Mouse (Mus musculus) lung, embryonic 15.5 days (tissue): ENCODE results near the gene M1ap. TPM values are rescaled to one million over a fixed set of nuclear protein-coding genes. Genes with fewer than 3 reads are reported as not detected.

Experiments used
- ATAC-seq: fragments of 200-750 bp; cut with Nextera tagmentation; 2 replicates; pipeline ENCODE4 v1.8.0; 2017; ENCODE audit warnings: moderate number of reproducible peaks, borderline replicate concordance; ENCODE audit not compliant: low FRiP score, low TSS enrichment; ENCODE audit errors: extremely low read depth
- H3K27ac ChIP-seq: fragments of 300-500 bp; sonication (generic); 2 replicates; pipeline ENCODE4 v1.5.1; 2015; ENCODE audit warnings: moderate library complexity, mild to moderate bottlenecking, inconsistent platforms
- H3K27me3 ChIP-seq: fragments of 300-500 bp; sonication (generic); 2 replicates; pipeline ENCODE4 v1.6.1; 2015; ENCODE audit warnings: inconsistent platforms
- H3K36me3 ChIP-seq: fragments of 300-500 bp; sonication (generic); 2 replicates; pipeline ENCODE4 v1.6.1; 2015; ENCODE audit warnings: inconsistent platforms
- H3K4me1 ChIP-seq: fragments of 300-500 bp; sonication (generic); 2 replicates; pipeline ENCODE4 v1.6.1; 2015; ENCODE audit warnings: inconsistent platforms
- H3K4me2 ChIP-seq: fragments of 300-500 bp; sonication (generic); 2 replicates; pipeline ENCODE4 v1.6.1; 2015; ENCODE audit warnings: inconsistent platforms, mild to moderate bottlenecking, moderate library complexity
- H3K4me3 ChIP-seq: fragments of 300-500 bp; sonication (generic); 2 replicates; pipeline ENCODE4 v1.5.1; 2015; ENCODE audit warnings: mild to moderate bottlenecking, inconsistent platforms
- H3K9ac ChIP-seq: fragments of 300-500 bp; sonication (generic); 2 replicates; pipeline ENCODE4 v1.6.1; 2015; ENCODE audit warnings: inconsistent platforms
- H3K9me3 ChIP-seq: fragments of 300-500 bp; sonication (generic); 2 replicates; pipeline ENCODE4 v1.6.1; 2016; ENCODE audit warnings: inconsistent platforms
- WGBS: fragments of 180-500 bp; shearing (Covaris S2); methylation state at CpG from one replicate; pipeline ENCODE4 v1.1.7; 2015; 5-methylcytosine and 5-hydroxymethylcytosine counted together
- polyA plus RNA-seq: library from polyadenylated mRNA; unstranded; fragments of >200 nt; fragmentation: Nextera tagmentation; extraction: Ambion mirVana; gene quantifications from 2 replicates; pipeline ENCODE4 v1.2.1, GENCODE M21; 2015

Gene M1ap
- 1.9 and 2.5 TPM in 2 replicates for polyA plus RNA-seq

- Histone ChIP-seq H3K27ac (no peak within 1 kb of the TSS), H3K4me3 (no peak within 1 kb of the TSS), H3K36me3 (no peaks in the 10 kb centered on the region), H3K9ac (no peak within 1 kb of the TSS), H3K27me3 (no peaks in the 10 kb centered on the region), H3K9me3 (no peaks in the 10 kb centered on the region), H3K4me1 (no peaks in the 10 kb centered on the region), H3K4me2 (no peak within 1 kb of the TSS)
- ATAC-seq, result no peak
- WGBS, result 63% methylated on average over 14 of the region's 14 CpGs
Measured at GRCm38 (mm10) chr6:82946651-82947050, at the start of gene M1ap. Gene M1ap, plus strand, starts transcription at chr6:82946902.

- Histone ChIP-seq H3K36me3 (no peaks in the 10 kb centered on the region), H3K4me2 (no peak overlapping the region), H3K9ac (no peak overlapping the region), H3K9me3 (no peaks in the 10 kb centered on the region), H3K4me1 (peaks cover 11% of the 10 kb centered on the region; the same call in 1 of the 2 replicates), H3K4me3 (no peak overlapping the region), H3K27ac (no peak overlapping the region), H3K27me3 (no peaks in the 10 kb centered on the region)
- WGBS, result 65% methylated on average over 3 of the region's 3 CpGs
- no peak for ATAC-seq
Measured at GRCm38 (mm10) chr6:82897311-82897710, 49.4 kb upstream of the M1ap start.

GRCm38 (mm10) chr6:82898227-82898626 is 48.5 kb upstream of the M1ap start:
- no peaks in the 10 kb centered on the region for H3K27me3 ChIP-seq
- no peak overlapping the region for H3K9ac ChIP-seq
- no peak overlapping the region for H3K4me2 ChIP-seq
- no peak for ATAC-seq
- H3K27ac ChIP-seq, result no peak overlapping the region
- whole genome bisulfite sequencing, result 51% methylated on average over 4 of the region's 4 CpGs
- peaks cover 11% of the 10 kb centered on the region; the same call in 1 of the 2 replicates for H3K4me1 ChIP-seq
- no peak overlapping the region for H3K4me3 ChIP-seq
- H3K9me3 ChIP-seq, result no peaks in the 10 kb centered on the region
- H3K36me3 ChIP-seq, result no peaks in the 10 kb centered on the region

GRCm38 (mm10) chr6:82898745-82899144 is 48.0 kb upstream of the M1ap start:
- no peak overlapping the region for H3K9ac ChIP-seq
- no peak overlapping the region for H3K27ac ChIP-seq
- no peaks in the 10 kb centered on the region for H3K36me3 ChIP-seq
- peaks cover 11% of the 10 kb centered on the region; the same call in 1 of the 2 replicates for H3K4me1 ChIP-seq
- ATAC-seq, result no peak
- no peaks in the 10 kb centered on the region for H3K27me3 ChIP-seq
- H3K4me2 ChIP-seq, result no peak overlapping the region
- WGBS, result 5% methylated on average over 4 of the region's 4 CpGs
- H3K4me3 ChIP-seq, result no peak overlapping the region
- no peaks in the 10 kb centered on the region for H3K9me3 ChIP-seq

GRCm38 (mm10) chr6:82902559-82902958 is 44.1 kb upstream of the M1ap start:
- Histone ChIP-seq H3K4me1 (peaks cover 11% of the 10 kb centered on the region; the same call in 1 of the 2 replicates), H3K9me3 (no peaks in the 10 kb centered on the region), H3K4me3 (no peak overlapping the region), H3K36me3 (no peaks in the 10 kb centered on the region), H3K27ac (no peak overlapping the region), H3K9ac (no peak overlapping the region), H3K27me3 (no peaks in the 10 kb centered on the region), H3K4me2 (no peak overlapping the region)
- WGBS, result 49% methylated on average over 8 of the region's 8 CpGs
- no peak for ATAC-seq

- Histone ChIP-seq H3K36me3 (no peaks in the 10 kb centered on the region), H3K4me2 (no peak overlapping the region), H3K27ac (no peak overlapping the region), H3K4me3 (no peak overlapping the region), H3K9me3 (no peaks in the 10 kb centered on the region), H3K9ac (no peak overlapping the region), H3K27me3 (no peaks in the 10 kb centered on the region), H3K4me1 (no peaks in the 10 kb centered on the region)
- no peak for ATAC-seq
- WGBS, result 77% methylated on average over 3 of the region's 3 CpGs
Measured at GRCm38 (mm10) chr6:82906985-82907384, 39.7 kb upstream of the M1ap start.

- no peak overlapping the region for H3K27ac ChIP-seq
- no peak for ATAC-seq
- no peak overlapping the region for H3K4me2 ChIP-seq
- H3K36me3 ChIP-seq, result no peaks in the 10 kb centered on the region
- no peaks in the 10 kb centered on the region for H3K27me3 ChIP-seq
- no peak overlapping the region for H3K4me3 ChIP-seq
- WGBS, result 70% methylated on average over 8 of the region's 8 CpGs
- H3K9ac ChIP-seq, result no peak overlapping the region
- no peaks in the 10 kb centered on the region for H3K9me3 ChIP-seq
- H3K4me1 ChIP-seq, result no peaks in the 10 kb centered on the region
Measured at GRCm38 (mm10) chr6:82908034-82908433, 38.7 kb upstream of the M1ap start.

GRCm38 (mm10) chr6:82909136-82909855 is 37.4 kb upstream of the M1ap start:
- Histone ChIP-seq H3K4me1 (no peaks in the 10 kb centered on the region), H3K4me3 (no peak overlapping the region), H3K9me3 (no peaks in the 10 kb centered on the region), H3K4me2 (no peak overlapping the region), H3K27me3 (no peaks in the 10 kb centered on the region), H3K36me3 (no peaks in the 10 kb centered on the region), H3K27ac (no peak overlapping the region), H3K9ac (no peak overlapping the region)
- no peak for ATAC-seq
- 49% methylated on average over 14 of the region's 14 CpGs for WGBS

- Histone ChIP-seq H3K36me3 (no peaks in the 10 kb centered on the region), H3K9ac (no peak overlapping the region), H3K4me2 (no peak overlapping the region), H3K27me3 (no peaks in the 10 kb centered on the region), H3K4me3 (no peak overlapping the region), H3K9me3 (no peaks in the 10 kb centered on the region), H3K4me1 (no peaks in the 10 kb centered on the region), H3K27ac (no peak overlapping the region)
- WGBS, result 84% methylated on average over 5 of the region's 5 CpGs
- ATAC-seq, result no peak
Measured at GRCm38 (mm10) chr6:82911303-82911702, 35.4 kb upstream of the M1ap start.

- no peak overlapping the region for H3K9ac ChIP-seq
- H3K27me3 ChIP-seq, result no peaks in the 10 kb centered on the region
- ATAC-seq, result no peak
- H3K4me1 ChIP-seq, result no peaks in the 10 kb centered on the region
- H3K36me3 ChIP-seq, result no peaks in the 10 kb centered on the region
- whole genome bisulfite sequencing, result 71% methylated on average over 28 of the region's 28 CpGs
- no peak overlapping the region for H3K4me3 ChIP-seq
- no peaks in the 10 kb centered on the region for H3K9me3 ChIP-seq
- H3K4me2 ChIP-seq, result no peak overlapping the region
- H3K27ac ChIP-seq, result no peak overlapping the region
Measured at GRCm38 (mm10) chr6:82913336-82914247, 33.1 kb upstream of the M1ap start.

GRCm38 (mm10) chr6:82915889-82916288 is 30.8 kb upstream of the M1ap start:
- ATAC-seq, result no peak
- H3K4me2 ChIP-seq, result no peak overlapping the region
- no peaks in the 10 kb centered on the region for H3K9me3 ChIP-seq
- no peak overlapping the region for H3K9ac ChIP-seq
- no peak overlapping the region for H3K27ac ChIP-seq
- no peaks in the 10 kb centered on the region for H3K36me3 ChIP-seq
- H3K4me3 ChIP-seq, result no peak overlapping the region
- 16% methylated on average over 3 of the region's 3 CpGs for WGBS
- H3K27me3 ChIP-seq, result no peaks in the 10 kb centered on the region
- H3K4me1 ChIP-seq, result no peaks in the 10 kb centered on the region

- H3K9me3 ChIP-seq, result no peaks in the 10 kb centered on the region
- H3K27me3 ChIP-seq, result no peaks in the 10 kb centered on the region
- no peak overlapping the region for H3K4me3 ChIP-seq
- ATAC-seq, result no peak
- no peak overlapping the region for H3K27ac ChIP-seq
- 79% methylated on average over 4 of the region's 4 CpGs for whole genome bisulfite sequencing
- H3K9ac ChIP-seq, result no peak overlapping the region
- H3K4me2 ChIP-seq, result no peak overlapping the region
- H3K36me3 ChIP-seq, result no peaks in the 10 kb centered on the region
- no peaks in the 10 kb centered on the region for H3K4me1 ChIP-seq
Measured at GRCm38 (mm10) chr6:82916459-82916858, 30.2 kb upstream of the M1ap start.
